Mouse (Mus musculus) frontal cortex, postnatal 36 days (tissue): Measurements from ENCODE around the gene Tcf15.

Experiments
- DNase-seq, 2 experiments: peaks; one replicate each; pipeline ENCODE4 v3.0.0; 2022; ENCODE audit warnings: low spot score in 2 of 2

The Tcf15 gene

DNA sequence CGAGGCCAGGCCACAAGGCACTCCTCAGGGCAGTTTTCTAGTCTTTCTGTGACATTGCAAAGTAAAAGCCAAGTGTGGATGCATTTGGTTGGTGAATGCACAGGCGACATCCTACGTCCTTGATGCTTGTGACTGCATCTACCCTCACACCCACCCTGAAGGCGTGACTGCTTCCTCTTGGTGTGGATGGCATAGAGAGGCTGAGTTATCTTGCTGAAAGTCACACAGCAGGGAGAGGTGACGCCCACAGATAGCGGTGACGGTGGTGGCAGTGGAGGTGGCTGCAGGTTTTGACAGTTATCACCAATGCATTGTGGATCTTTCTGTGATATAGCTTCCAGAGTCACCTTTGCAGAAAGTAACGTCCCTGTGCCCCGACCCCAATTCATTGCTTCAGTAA is 20.5 kb upstream of the Tcf15 start:
- no peak for DNase-seq

DNA sequence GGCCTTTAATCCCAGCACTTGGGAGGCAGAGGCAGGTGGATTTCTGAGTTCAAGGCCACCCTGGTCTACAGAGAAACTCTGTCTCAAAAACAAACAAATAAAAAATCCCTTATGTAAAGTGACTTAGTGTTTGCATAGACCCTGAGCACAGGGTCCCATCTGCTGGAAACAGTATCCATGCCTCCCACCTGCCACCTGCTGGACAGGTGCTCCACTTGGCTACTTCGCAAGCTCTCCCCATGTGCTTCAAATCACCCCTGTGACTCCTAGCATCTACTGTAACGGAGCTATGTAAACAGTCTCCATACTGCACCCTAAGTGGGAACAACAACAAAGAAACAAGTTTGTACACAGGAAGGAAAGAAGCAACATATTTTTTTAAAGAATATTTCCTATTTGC is 14.8 kb upstream of the Tcf15 start:
- DNase-seq = no peak

- peak; percentile 50 to 65 for DNase-seq
Observed at GRCm38 (mm10) chr2:152129778-152130177, 13.6 kb upstream of the Tcf15 start.

GRCm38 (mm10) chr2:152132016-152132415 is 11.3 kb upstream of the Tcf15 start:
- no peak for DNase-seq

GRCm38 (mm10) chr2:152132691-152133090 is 10.7 kb upstream of the Tcf15 start:
- no peak for DNase-seq

GRCm38 (mm10) chr2:152139191-152139987 is 4.0 kb upstream of the Tcf15 start:
- peak in 1 of 2 experiments; percentile 37 for DNase-seq

DNA sequence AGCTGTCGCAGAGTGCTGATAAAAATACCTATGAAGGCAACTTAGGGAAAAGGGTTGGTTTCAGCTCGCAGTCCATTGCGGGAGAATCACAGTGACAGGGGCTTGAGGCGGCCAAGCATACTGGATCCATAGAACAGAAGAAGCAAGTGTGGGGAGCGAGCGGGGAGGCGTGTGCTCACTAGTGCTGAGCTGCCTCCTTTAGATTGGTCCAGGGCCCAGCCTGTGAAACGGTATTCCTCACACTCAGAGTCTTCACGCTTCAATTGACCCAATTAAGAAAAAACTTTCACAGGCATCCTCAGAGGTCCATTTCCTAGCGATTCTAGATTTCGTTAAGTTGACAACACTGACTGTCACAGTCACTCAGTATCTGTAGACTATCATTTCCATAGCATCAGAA is 2.4 kb upstream of the Tcf15 start:
- no peak for DNase-seq

DNA sequence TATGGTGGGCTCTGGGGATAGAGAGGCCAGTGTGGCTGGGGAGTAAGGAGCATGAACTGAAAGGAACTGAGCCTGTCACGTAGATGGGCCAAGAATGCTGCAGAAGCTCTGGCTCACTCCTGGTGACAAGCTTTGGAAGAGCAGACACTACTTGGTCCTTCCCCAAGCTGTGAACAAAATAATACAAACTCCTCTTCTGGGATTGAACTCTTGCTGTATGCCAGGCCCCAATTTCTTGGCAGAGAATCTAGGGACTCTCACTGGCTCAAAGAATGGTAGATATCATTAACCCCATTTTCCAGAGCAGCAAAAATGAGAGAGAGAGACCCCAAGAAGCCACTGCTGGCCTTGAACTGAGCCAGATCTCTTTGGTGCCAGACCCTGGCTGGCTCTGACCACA is 1.9 kb upstream of the Tcf15 start:
- DNase-seq = no peak

DNA sequence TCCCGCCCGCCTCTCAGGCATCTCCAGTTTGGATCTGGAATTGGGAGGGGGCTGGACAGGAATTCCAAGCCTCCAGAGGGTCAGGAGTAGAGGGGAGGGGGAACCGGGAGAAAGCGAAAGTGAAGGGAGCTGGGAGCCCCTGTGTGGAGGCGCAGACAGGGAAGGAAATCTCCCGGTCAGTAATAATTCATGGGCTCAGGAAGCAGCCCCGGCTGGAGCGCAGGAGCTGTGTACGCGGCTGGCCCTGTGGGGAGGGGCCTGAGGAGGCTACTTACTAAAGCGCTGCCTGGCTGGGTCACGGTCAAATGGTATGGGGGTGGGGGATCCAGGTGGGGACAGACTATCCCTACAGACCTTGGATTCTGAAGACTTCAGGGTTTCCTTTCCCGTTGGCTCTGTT is 1.3 kb upstream of the Tcf15 start:
- no peak for DNase-seq

DNA sequence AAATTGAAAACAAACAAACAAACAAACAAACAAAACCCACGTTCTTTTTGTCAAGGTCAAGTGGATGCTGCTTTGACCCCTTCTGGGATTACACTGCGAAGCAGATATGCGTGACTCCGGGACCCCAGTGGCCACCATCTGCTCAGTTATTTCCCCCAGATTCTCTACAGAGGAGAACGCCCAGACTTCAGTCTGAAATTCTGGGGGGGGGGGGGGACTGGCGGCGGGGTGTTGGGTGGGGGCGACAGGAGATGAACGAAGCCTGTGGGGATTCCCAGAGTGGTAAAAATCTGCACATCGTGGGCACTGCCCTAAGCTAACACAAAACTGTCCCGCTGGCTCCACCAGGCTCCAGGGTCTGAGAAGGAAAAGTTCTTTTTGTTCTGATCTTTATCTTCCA is 790 bp upstream of the Tcf15 start:
- DNase-seq = no peak

DNA sequence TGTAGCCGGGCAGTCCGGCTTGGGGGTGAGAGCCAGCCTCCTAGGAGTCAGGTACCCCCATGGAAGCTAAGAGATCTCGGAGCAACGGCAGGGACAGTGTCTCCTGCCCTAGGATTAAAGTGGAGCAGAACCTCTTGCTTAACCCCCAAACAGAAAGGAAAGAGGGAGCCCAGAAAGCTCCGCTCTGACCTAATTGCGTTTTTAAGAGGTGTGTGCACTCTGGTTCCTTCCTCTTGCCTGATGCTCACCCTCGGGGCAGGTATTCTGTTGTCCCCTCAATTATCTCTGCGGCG is 743 bp downstream of the Tcf15 start:
- no peak for DNase-seq

GRCm38 (mm10) chr2:152144501-152144900 is 1.1 kb downstream of the Tcf15 start:
- DNase-seq = no peak

DNA sequence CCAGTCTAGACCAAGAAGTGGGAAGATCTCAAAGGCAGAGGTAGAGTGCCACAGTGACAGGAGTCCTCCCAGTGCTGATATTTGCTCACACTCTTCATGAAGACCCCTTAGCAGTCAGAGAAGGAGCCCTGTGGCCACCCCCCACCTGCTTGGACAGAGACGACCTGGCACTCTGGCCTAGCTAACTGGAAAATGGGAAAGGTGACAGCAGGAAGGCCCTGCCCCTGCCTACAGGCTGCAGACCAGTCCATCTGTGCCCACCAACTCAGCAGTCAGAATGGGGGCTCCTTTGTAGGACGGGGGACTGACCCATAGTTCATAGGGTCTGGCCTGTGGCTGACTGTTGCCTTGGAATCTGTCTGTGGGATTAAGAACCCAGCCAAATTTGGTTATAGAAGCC is 2.4 kb downstream of the Tcf15 start:
- DNase-seq = no peak

DNA sequence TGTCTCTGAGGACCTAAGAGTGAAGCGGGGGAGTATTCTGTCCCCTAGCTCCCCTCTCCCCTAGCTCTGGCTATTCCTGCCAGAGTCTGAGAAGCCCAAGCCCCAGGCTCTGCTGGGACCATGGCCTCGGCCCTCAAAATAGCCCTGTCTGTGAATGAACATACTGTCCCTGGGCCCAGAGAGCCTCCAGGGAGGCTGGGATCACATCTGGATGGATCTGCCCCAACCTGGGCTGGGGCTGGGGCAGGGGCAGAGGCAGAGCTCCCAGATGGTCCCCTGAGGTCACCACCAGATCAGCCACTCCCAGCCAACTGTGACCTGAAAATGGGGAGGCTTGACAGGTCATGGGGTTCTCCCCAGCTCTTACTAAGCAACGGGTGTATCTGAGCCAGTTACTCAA is 3.7 kb downstream of the Tcf15 start:
- no peak for DNase-seq

DNA sequence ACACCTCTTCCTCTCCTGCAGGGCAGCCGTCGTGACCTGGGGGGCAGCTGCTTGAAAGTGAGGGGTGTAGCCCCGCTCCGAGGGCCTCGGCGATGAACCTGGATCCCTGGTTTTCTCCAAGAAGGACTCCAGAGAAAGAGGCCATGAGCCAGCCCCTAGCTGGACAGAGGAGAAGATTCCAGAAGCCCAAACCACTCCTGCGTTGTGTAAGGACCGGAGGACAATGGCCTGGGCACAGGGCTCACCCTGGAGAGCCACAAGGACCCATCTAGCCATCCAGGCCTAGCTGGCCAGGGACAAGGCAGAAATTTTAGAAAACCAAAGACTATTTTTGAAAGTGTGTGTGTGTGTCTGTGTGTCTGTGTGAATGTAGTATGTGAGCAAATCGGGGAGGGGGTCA is 5.3 kb downstream of the Tcf15 start:
- no peak for DNase-seq

GRCm38 (mm10) chr2:152149891-152150290 is 6.5 kb downstream of the Tcf15 start:
- no peak for DNase-seq

DNA sequence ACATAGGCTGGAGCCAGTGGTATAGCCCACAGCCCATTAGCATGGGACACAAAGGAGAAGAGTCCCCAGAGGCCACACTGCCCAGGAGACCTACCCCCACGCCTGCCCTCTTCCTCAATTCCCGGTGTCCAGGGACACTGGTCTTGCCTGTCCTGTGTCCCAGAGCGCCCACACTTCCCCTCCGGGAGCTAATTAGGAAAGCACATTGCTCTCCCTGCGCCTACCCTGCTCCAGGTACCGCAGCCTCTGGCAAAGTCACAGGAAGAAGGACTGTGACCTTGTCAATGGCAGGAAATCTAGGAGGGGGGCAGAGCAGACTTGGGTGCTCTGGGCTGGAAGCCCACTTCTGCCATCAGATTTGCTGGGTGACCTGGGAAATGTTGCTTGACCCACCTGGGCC is 7.0 kb downstream of the Tcf15 start:
- no peak for DNase-seq

DNA sequence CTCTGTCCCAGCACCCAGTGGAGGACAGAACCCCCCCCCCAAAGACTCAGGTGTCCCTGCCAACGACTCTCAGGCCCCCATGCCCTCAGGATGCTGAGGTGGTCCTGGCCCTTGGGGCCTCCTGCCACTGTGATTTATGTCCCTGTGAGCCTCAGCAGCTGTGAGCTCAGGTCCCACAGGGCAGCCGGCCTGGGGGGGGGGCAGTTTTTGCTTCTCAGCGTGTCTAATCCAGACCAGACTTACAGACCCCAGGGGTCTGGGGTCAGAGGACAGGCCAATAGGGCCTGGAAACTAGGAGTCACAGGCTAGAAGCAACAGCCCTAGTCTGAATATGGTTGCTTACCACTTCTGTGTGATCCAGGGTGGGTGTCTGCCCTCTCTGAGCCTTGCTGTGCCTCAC is 10.0 kb downstream of the Tcf15 start:
- no peak for DNase-seq

GRCm38 (mm10) chr2:152155414-152156208 is 12.2 kb downstream of the Tcf15 start:
- no peak for DNase-seq

GRCm38 (mm10) chr2:152156471-152156870 is 13.1 kb downstream of the Tcf15 start:
- no peak for DNase-seq

GRCm38 (mm10) chr2:152159487-152159886 is 16.1 kb downstream of the Tcf15 start:
- no peak for DNase-seq

DNA sequence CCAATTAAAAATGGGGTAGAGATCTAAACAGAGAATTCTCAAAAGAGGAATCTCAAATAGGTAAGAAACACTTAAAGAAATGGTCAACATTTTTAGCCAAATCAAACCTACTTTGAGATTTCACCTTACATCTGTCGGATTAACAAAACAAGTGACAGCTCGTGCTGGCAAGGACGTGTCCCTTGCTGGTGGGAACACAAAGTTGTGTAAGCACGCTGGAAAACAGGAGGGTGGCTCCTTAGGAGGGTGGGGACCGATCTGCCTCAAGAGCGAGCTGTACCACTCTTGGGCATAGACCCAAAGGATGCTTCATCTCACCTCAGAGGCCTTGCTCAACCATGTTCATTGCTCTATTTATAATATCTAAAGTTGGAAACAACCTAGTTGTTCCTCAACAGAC is 22.9 kb downstream of the Tcf15 start:
- DNase-seq = no peak

GRCm38 (mm10) chr2:152167851-152168290 is 24.5 kb downstream of the Tcf15 start:
- peak; percentile 47 to 64 for DNase-seq
